Mouse (Mus musculus) embryonic facial prominence, embryonic 11.5 days (tissue): Measurements from ENCODE around the gene Cebpb. TPM values are rescaled to one million over a fixed set of nuclear protein-coding genes. Genes with fewer than 3 reads are reported as not detected.
A peak's percentile ranks its signal among the peaks of the same experiment; 100 is the strongest.

Experiments
- ATAC-seq: fragments of 200-750 bp; cut with Nextera tagmentation; replicated peaks from 2 replicates; pipeline ENCODE4 v1.8.0; 2017; ENCODE audit warnings: low read depth; ENCODE audit not compliant: insufficient number of reproducible peaks, low FRiP score, low TSS enrichment
- DNase-seq: peaks from one replicate; pipeline ENCODE4 v3.0.0-alpha.2; 2015; ENCODE audit warnings: low spot score
- H3K27ac ChIP-seq: fragments of 300-500 bp; sonication (generic); replicated peaks from 2 replicates; pipeline ENCODE4 v1.5.1; 2014; ENCODE audit warnings: mild to moderate bottlenecking, low read depth, low read length, control low read depth
- H3K27me3 ChIP-seq: fragments of 300-500 bp; sonication (generic); 2 replicates; pipeline ENCODE4 v1.6.1; 2014; ENCODE audit warnings: mild to moderate bottlenecking, low read length, moderate library complexity, mixed read lengths; ENCODE audit not compliant: control insufficient read depth, insufficient read depth
- H3K36me3 ChIP-seq: fragments of 300-500 bp; sonication (generic); replicated peaks from 2 replicates; pipeline ENCODE4 v1.6.1; 2014; ENCODE audit warnings: low read depth, mild to moderate bottlenecking, low read length, moderate library complexity, mixed read lengths; ENCODE audit not compliant: control insufficient read depth, insufficient read depth
- H3K4me1 ChIP-seq: fragments of 300-500 bp; sonication (generic); 2 replicates; pipeline ENCODE4 v1.6.1; 2014; ENCODE audit warnings: low read length, mixed read lengths; ENCODE audit not compliant: control insufficient read depth, insufficient read depth
- H3K4me2 ChIP-seq: fragments of 300-500 bp; sonication (generic); 2 replicates; pipeline ENCODE4 v1.6.1; 2014; ENCODE audit warnings: low read depth, mild to moderate bottlenecking, control low read depth, low read length, moderate library complexity
- H3K4me3 ChIP-seq: fragments of 300-500 bp; sonication (generic); 2 replicates; pipeline ENCODE4 v1.5.1; 2014; ENCODE audit warnings: low read depth, low read length, control low read depth
- H3K9ac ChIP-seq: fragments of 300-500 bp; sonication (generic); replicated peaks from 2 replicates; pipeline ENCODE4 v1.6.1; 2014; ENCODE audit warnings: mild to moderate bottlenecking, control low read depth, low read length
- H3K9me3 ChIP-seq: fragments of 300-500 bp; sonication (generic); replicated peaks from 2 replicates; pipeline ENCODE4 v1.6.1; 2016; ENCODE audit warnings: mild to moderate bottlenecking, low read length, inconsistent platforms, mixed read lengths; ENCODE audit not compliant: control insufficient read depth
- WGBS: fragments of 180-500 bp; shearing (Covaris S2); extraction: QIAGEN DNeasy Blood & Tissue Kit; methylation state at CpG from one replicate; pipeline ENCODE4 v1.1.7; 2014; 5-methylcytosine and 5-hydroxymethylcytosine counted together
- polyA plus RNA-seq: library from polyadenylated mRNA; unstranded; fragments of >200 nt; fragmentation: Nextera tagmentation; extraction: Ambion mirVana; gene quantifications from 2 replicates; pipeline ENCODE4 v1.2.1, GENCODE M21; 2014

The Cebpb gene
- polyA plus RNA-seq, 1 experiment from 2014 or later, result 4.4 TPM

- H3K9me3 ChIP-seq, result no peaks in the 10 kb centered on the region
- no peak overlapping the region for H3K9ac ChIP-seq
- H3K4me2 ChIP-seq, result no peak overlapping the region
- 78% methylated on average over 5 of the region's 5 CpGs for WGBS
- no peaks in the 10 kb centered on the region for H3K27me3 ChIP-seq
- no peak for ATAC-seq
- H3K36me3 ChIP-seq, result no peaks in the 10 kb centered on the region
- DNase-seq, result no peak
- H3K4me3 ChIP-seq, result no peak overlapping the region
- H3K4me1 ChIP-seq, result no peaks in the 10 kb centered on the region
- no peak overlapping the region for H3K27ac ChIP-seq
Observed at GRCm38 (mm10) chr2:167671101-167671633, 17.5 kb upstream of the Cebpb start.

GRCm38 (mm10) chr2:167672212-167672685, 16.5 kb upstream of the Cebpb start:
- Histone ChIP-seq H3K36me3 (no peaks in the 10 kb centered on the region), H3K27ac (no peak overlapping the region), H3K4me1 (no peaks in the 10 kb centered on the region), H3K4me2 (no peak overlapping the region), H3K9me3 (no peaks in the 10 kb centered on the region), H3K9ac (no peak overlapping the region), H3K4me3 (no peak overlapping the region), H3K27me3 (no peaks in the 10 kb centered on the region)
- DNase-seq, result peak; percentile 35
- peak; percentile 63 for ATAC-seq
- 31% methylated on average over 13 of the region's 13 CpGs for WGBS

GRCm38 (mm10) chr2:167675120-167675909, 13.4 kb upstream of the Cebpb start:
- H3K27me3 ChIP-seq, result no peaks in the 10 kb centered on the region
- 36% methylated on average over 14 of the region's 14 CpGs for WGBS
- H3K4me2 ChIP-seq, result no peak overlapping the region
- no peaks in the 10 kb centered on the region for H3K4me1 ChIP-seq
- DNase-seq (peak; percentile 66), ATAC-seq (no peak)
- H3K27ac ChIP-seq, result no peak overlapping the region
- H3K9ac ChIP-seq, result no peak overlapping the region
- no peak overlapping the region for H3K4me3 ChIP-seq
- no peaks in the 10 kb centered on the region for H3K36me3 ChIP-seq
- no peaks in the 10 kb centered on the region for H3K9me3 ChIP-seq

- no peaks in the 10 kb centered on the region for H3K36me3 ChIP-seq
- no peaks in the 10 kb centered on the region for H3K9me3 ChIP-seq
- no peaks in the 10 kb centered on the region for H3K27me3 ChIP-seq
- no peak overlapping the region for H3K27ac ChIP-seq
- no peak for DNase-seq
- H3K4me3 ChIP-seq, result no peak overlapping the region
- no peak for ATAC-seq
- no peak overlapping the region for H3K9ac ChIP-seq
- H3K4me2 ChIP-seq, result no peak overlapping the region
- H3K4me1 ChIP-seq, result no peaks in the 10 kb centered on the region
- WGBS, result 43% methylated on average over 5 of the region's 5 CpGs
Observed at GRCm38 (mm10) chr2:167678600-167678999, 10.1 kb upstream of the Cebpb start.

- no peaks in the 10 kb centered on the region for H3K36me3 ChIP-seq
- no peaks in the 10 kb centered on the region for H3K9me3 ChIP-seq
- peak; percentile 81 for ATAC-seq
- H3K4me2 ChIP-seq, result no peak overlapping the region
- peak; percentile 87 for DNase-seq
- H3K27ac ChIP-seq, result no peak overlapping the region
- H3K4me3 ChIP-seq, result no peak overlapping the region
- no peaks in the 10 kb centered on the region for H3K27me3 ChIP-seq
- WGBS, result 3% methylated on average over 13 of the region's 13 CpGs
- no peaks in the 10 kb centered on the region for H3K4me1 ChIP-seq
- no peak overlapping the region for H3K9ac ChIP-seq
Observed at GRCm38 (mm10) chr2:167679902-167680430, 8.7 kb upstream of the Cebpb start.

- Histone ChIP-seq H3K4me1 (no peaks in the 10 kb centered on the region), H3K4me2 (no peak overlapping the region), H3K36me3 (no peaks in the 10 kb centered on the region), H3K4me3 (no peak overlapping the region), H3K9me3 (no peaks in the 10 kb centered on the region), H3K27me3 (no peaks in the 10 kb centered on the region), H3K27ac (no peak overlapping the region), H3K9ac (no peak overlapping the region)
- WGBS, result 47% methylated on average over 5 of the region's 5 CpGs
- DNase-seq (peak; percentile 68), ATAC-seq (no peak)
Observed at GRCm38 (mm10) chr2:167680657-167681056, 8.1 kb upstream of the Cebpb start.

- H3K27ac ChIP-seq, result no peak overlapping the region
- ATAC-seq, result no peak
- no peak overlapping the region for H3K4me2 ChIP-seq
- H3K4me3 ChIP-seq, result no peak overlapping the region
- no peaks in the 10 kb centered on the region; the same call in 1 of the 2 replicates for H3K4me1 ChIP-seq
- no peaks in the 10 kb centered on the region for H3K9me3 ChIP-seq
- no peaks in the 10 kb centered on the region for H3K27me3 ChIP-seq
- WGBS, result 66% methylated on average over 3 of the region's 3 CpGs
- no peak overlapping the region for H3K9ac ChIP-seq
- no peaks in the 10 kb centered on the region for H3K36me3 ChIP-seq
- DNase-seq, result no peak
Observed at GRCm38 (mm10) chr2:167683721-167684120, 5.0 kb upstream of the Cebpb start.

- Histone ChIP-seq H3K36me3 (no peaks in the 10 kb centered on the region), H3K27me3 (peaks cover 9% of the 10 kb centered on the region), H3K9ac (no peak overlapping the region), H3K4me1 (no peaks in the 10 kb centered on the region; the same call in 1 of the 2 replicates), H3K27ac (no peak overlapping the region), H3K4me2 (no peak overlapping the region), H3K4me3 (no peak overlapping the region), H3K9me3 (no peaks in the 10 kb centered on the region)
- ATAC-seq, result no peak
- WGBS, result 7% methylated on average over 8 of the region's 8 CpGs
- peak; percentile 96 for DNase-seq
Observed at GRCm38 (mm10) chr2:167685137-167685536, 3.6 kb upstream of the Cebpb start.
